Mouse (Mus musculus) forebrain, embryonic 11.5 days (tissue): Measurements from ENCODE around the gene Stxbp1. TPM values are rescaled to one million over a fixed set of nuclear protein-coding genes. Genes with fewer than 3 reads are reported as not detected.

Experiments used
- ATAC-seq: fragments of 200-750 bp; cut with Nextera tagmentation; replicated peaks from 2 replicates; pipeline ENCODE4 v1.8.0; 2017; ENCODE audit warnings: moderate TSS enrichment; ENCODE audit not compliant: low FRiP score
- DNase-seq: peaks from one replicate; pipeline ENCODE4 v3.0.0-alpha.2; 2017; ENCODE audit warnings: low spot score
- H3K27ac ChIP-seq: fragments of 300-500 bp; sonication (generic); 2 replicates; pipeline ENCODE4 v1.5.1; 2014; ENCODE audit warnings: low read depth, low read length
- H3K27me3 ChIP-seq: fragments of 300-500 bp; sonication (generic); 2 replicates; pipeline ENCODE4 v1.6.1; 2014; ENCODE audit warnings: mild to moderate bottlenecking, low read length, mixed read lengths; ENCODE audit not compliant: control insufficient read depth, insufficient read depth
- H3K36me3 ChIP-seq: fragments of 300-500 bp; sonication (generic); 2 replicates; pipeline ENCODE4 v1.6.1; 2014; ENCODE audit warnings: mild to moderate bottlenecking, low read length, moderate library complexity, mixed read lengths; ENCODE audit not compliant: control insufficient read depth, insufficient read depth
- H3K4me1 ChIP-seq: fragments of 300-500 bp; sonication (generic); replicated peaks from 2 replicates; pipeline ENCODE4 v1.6.1; 2014; ENCODE audit warnings: low read length, mixed read lengths; ENCODE audit not compliant: control insufficient read depth, insufficient read depth
- H3K4me2 ChIP-seq: fragments of 300-500 bp; sonication (generic); 2 replicates; pipeline ENCODE4 v1.6.1; 2014; ENCODE audit warnings: low read depth, mild to moderate bottlenecking, low read length, moderate library complexity, mixed read lengths; ENCODE audit not compliant: severe bottlenecking
- H3K4me3 ChIP-seq: fragments of 300-500 bp; sonication (generic); 2 replicates; pipeline ENCODE4 v1.5.1; 2014; ENCODE audit warnings: low read depth, low read length
- H3K9ac ChIP-seq: fragments of 300-500 bp; sonication (generic); 2 replicates; pipeline ENCODE4 v1.6.1; 2014; ENCODE audit warnings: low read length
- H3K9me3 ChIP-seq: fragments of 300-500 bp; sonication (generic); 2 replicates; pipeline ENCODE4 v1.6.1; 2016; ENCODE audit warnings: low read length, mixed read lengths; ENCODE audit not compliant: control insufficient read depth
- WGBS: fragments of 180-500 bp; shearing (Covaris S2); extraction: QIAGEN DNeasy Blood & Tissue Kit; methylation state at CpG from one replicate; pipeline ENCODE4 v1.1.7; 2014; 5-methylcytosine and 5-hydroxymethylcytosine counted together
- polyA plus RNA-seq: library from polyadenylated mRNA; unstranded; fragments of >200 nt; fragmentation: Nextera tagmentation; extraction: Ambion mirVana; gene quantifications from 2 replicates; pipeline ENCODE4 v1.2.1, GENCODE M21; 2014

Stxbp1 gene
- polyA plus RNA-seq, 1 experiment from 2014 or later = 44.0 TPM

GRCm38 (mm10) chr2:32744272-32744982, 102.6 kb downstream of the Stxbp1 start:
- no peaks in the 10 kb centered on the region; the same call in 1 of the 2 replicates for H3K36me3 ChIP-seq
- no peak overlapping the region for H3K4me2 ChIP-seq
- DNase-seq = no peak
- no peak overlapping the region for H3K27ac ChIP-seq
- H3K27me3 ChIP-seq = 0 out of 2 replicates have a peak, but pooled peaks cover 3% of the 10 kb centered on the region
- H3K4me1 ChIP-seq = peaks cover 4% of the 10 kb centered on the region; the same call in 1 of the 2 replicates
- no peak overlapping the region for H3K4me3 ChIP-seq
- no peak overlapping the region for H3K9ac ChIP-seq
- WGBS = 78% methylated on average over 15 of the region's 15 CpGs
- ATAC-seq = no peak
- H3K9me3 ChIP-seq = no peaks in the 10 kb centered on the region

DNA sequence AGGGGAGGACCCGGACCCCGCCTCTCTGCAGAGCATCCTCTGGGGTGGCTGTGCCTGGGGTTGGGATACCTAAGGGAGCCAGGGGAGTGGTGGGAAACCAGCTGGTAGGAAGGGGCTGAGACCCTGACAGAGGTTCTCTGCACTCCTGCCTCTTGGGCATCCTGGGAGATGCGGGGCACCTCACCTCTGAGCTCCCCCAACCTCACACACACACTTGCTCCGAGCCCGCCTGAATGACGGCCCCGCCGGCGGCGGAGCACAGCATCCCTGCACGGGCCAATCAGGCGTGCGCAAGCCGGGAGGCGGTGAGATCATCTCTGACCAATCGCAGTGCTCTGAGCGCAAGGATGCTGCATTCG, 104.9 kb downstream of the Stxbp1 start:
- Histone ChIP-seq H3K27ac (peak overlapping the region; percentile 70), H3K9ac (peak overlapping the region; percentile 76), H3K9me3 (no peaks in the 10 kb centered on the region), H3K4me1 (peaks cover 4% of the 10 kb centered on the region; the same call in 1 of the 2 replicates), H3K4me3 (peak overlapping the region; percentile 71), H3K36me3 (no peaks in the 10 kb centered on the region; the same call in 1 of the 2 replicates), H3K4me2 (peak overlapping the region; percentile 99), H3K27me3 (0 out of 2 replicates have a peak, but pooled peaks cover 3% of the 10 kb centered on the region)
- ATAC-seq (peak; percentile 88), DNase-seq (peak; percentile 89)
- 4% methylated on average over 18 of the region's 18 CpGs for WGBS

DNA sequence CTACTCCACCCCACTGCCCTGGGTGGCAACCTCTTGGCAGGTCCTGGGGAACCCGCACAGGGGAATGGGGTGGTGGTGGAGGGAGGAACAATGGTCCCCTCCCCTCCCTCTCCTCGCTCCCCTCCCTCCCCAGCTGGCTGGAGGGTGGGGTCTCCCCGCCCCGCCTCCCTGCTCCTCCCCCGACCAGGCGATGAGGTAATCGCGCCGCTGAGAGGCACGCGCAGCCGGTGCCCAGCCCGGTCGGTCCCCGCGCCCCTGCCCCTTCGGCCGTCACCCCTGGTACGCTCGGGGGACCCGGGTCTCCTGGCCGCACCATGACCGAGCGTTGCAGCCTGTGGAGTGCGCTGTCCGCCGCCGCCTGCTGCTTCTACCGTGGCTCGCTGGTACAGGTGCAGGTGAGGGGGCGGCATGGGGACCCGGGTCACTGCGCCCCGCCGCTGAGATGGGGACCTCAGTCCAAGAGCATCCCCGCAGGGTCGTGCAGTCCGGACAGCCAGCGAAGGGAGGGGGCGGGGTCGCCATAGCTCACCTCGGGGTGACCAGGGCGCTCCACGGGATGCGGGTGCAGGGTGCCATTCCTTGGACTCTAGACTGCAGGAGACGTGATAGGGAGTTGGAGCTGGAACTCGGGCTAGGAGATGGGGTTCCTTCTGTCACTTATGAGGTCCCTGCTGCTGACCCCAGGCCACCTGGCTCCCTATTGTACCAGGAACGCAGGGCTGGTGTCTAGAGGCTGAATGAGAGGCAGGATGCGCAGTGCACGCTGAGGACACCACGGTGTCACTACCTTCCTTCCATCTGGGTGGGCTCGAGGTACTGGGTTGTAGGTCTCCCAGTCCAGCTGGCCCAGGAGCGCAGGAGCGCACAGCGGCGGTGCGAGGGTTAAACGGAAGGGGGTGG, 105.5 kb downstream of the Stxbp1 start:
- 0 out of 2 replicates have a peak, but pooled peaks cover 3% of the 10 kb centered on the region for H3K27me3 ChIP-seq
- H3K36me3 ChIP-seq = no peaks in the 10 kb centered on the region
- H3K4me1 ChIP-seq = peaks cover 4% of the 10 kb centered on the region; the same call in 1 of the 2 replicates
- peak overlapping the region; percentile 76 for H3K9ac ChIP-seq
- H3K4me3 ChIP-seq = peak overlapping the region; percentile 71
- H3K4me2 ChIP-seq = peak overlapping the region; percentile 99
- 2% methylated on average over 51 of the region's 58 CpGs for WGBS
- peak overlapping the region; percentile 70 for H3K27ac ChIP-seq
- ATAC-seq = peak; percentile 70
- DNase-seq = peak; percentile 88
- H3K9me3 ChIP-seq = no peaks in the 10 kb centered on the region

- Histone ChIP-seq H3K9ac (peak within 1 kb of the TSS; percentile 76), H3K4me3 (peak within 1 kb of the TSS; percentile 71), H3K27me3 (0 out of 2 replicates have a peak, but pooled peaks cover 3% of the 10 kb centered on the region), H3K4me1 (peaks cover 4% of the 10 kb centered on the region; the same call in 1 of the 2 replicates), H3K36me3 (no peaks in the 10 kb centered on the region), H3K4me2 (peak within 1 kb of the TSS; percentile 99), H3K9me3 (no peaks in the 10 kb centered on the region), H3K27ac (peak within 1 kb of the TSS; percentile 70)
- DNase-seq = no peak
- ATAC-seq = no peak
- WGBS = 5% methylated on average over 11 of the region's 11 CpGs
Measured at GRCm38 (mm10) chr2:32740916-32741272, 106.2 kb downstream of the Stxbp1 start, which contains the start of gene 6330409D20Rik. 6330409D20Rik (minus strand) TSS chr2:32741016.

DNA sequence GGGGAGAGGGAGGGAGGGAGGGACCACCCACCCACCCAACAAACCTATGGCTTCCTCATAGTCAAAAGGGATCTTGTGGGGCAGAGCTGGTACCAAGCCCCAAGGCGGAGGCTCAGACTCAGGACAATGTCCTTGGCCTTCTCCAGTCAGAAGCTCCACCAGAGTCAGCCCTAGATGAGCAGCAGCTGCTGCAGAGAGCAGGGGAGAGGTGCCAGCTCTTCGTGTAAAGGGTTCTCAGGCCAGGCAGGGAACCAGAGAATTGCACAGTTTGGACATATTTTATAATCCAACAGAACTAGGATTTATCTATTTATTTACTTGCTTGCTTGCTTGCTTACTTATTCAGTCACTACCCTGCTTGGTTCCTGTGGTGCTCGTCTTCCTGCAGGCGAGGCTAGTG, 107.7 kb downstream of the Stxbp1 start:
- Histone ChIP-seq H3K4me2 (no peak overlapping the region), H3K9ac (no peak overlapping the region), H3K36me3 (no peaks in the 10 kb centered on the region), H3K27me3 (0 out of 2 replicates have a peak, but pooled peaks cover 3% of the 10 kb centered on the region), H3K27ac (no peak overlapping the region), H3K9me3 (no peaks in the 10 kb centered on the region), H3K4me3 (no peak overlapping the region), H3K4me1 (peaks cover 4% of the 10 kb centered on the region; the same call in 1 of the 2 replicates)
- ATAC-seq (no peak), DNase-seq (no peak)
- WGBS = 78% methylated on average over 4 of the region's 4 CpGs

Other genes with a start within 250 kb of the Stxbp1 start
- gene St6galnac6, start 247.5 kb downstream of the Stxbp1 start, polyA plus RNA-seq = 4.7 and 5.1 TPM in 2 replicates
- gene Ak1, start 225.5 kb downstream of the Stxbp1 start, polyA plus RNA-seq = 18.9 and 20.6 TPM in 2 replicates
- gene Eng, start 200.7 kb downstream of the Stxbp1 start, polyA plus RNA-seq = 25.5 and 25.9 TPM in 2 replicates
- 21.9 and 22.3 TPM in 2 replicates for gene Fpgs, start 143.1 kb downstream of the Stxbp1 start, polyA plus RNA-seq
- 79.2 and 95.7 TPM in 2 replicates for gene Cdk9, start 134.2 kb downstream of the Stxbp1 start, polyA plus RNA-seq
- 33.2 and 33.7 TPM in 2 replicates for gene Sh2d3c, start 126.2 kb downstream of the Stxbp1 start, polyA plus RNA-seq
- 2.1 and 2.3 TPM in 2 replicates for gene 6330409D20Rik, start 106.2 kb downstream of the Stxbp1 start, polyA plus RNA-seq
- 56.8 and 68.3 TPM in 2 replicates for gene Tor2a, start 90.0 kb downstream of the Stxbp1 start, polyA plus RNA-seq
- 0.80 and 0.84 TPM in 2 replicates for gene Ttc16, start 71.6 kb downstream of the Stxbp1 start, polyA plus RNA-seq
- gene Ptrh1, start 71.5 kb downstream of the Stxbp1 start, polyA plus RNA-seq = 3.3 and 4.6 TPM in 2 replicates
- gene Cfap157, start 62.8 kb downstream of the Stxbp1 start, polyA plus RNA-seq = 0.33 and 0.87 TPM in 2 replicates
- gene Fam129b, start 28.9 kb upstream of the Stxbp1 start, polyA plus RNA-seq = 13.8 and 15.4 TPM in 2 replicates
- 134 and 151 TPM in 2 replicates for gene Rpl12, start 114.3 kb upstream of the Stxbp1 start, polyA plus RNA-seq
- 10.7 and 13.0 TPM in 2 replicates for gene Lrsam1, start 114.4 kb upstream of the Stxbp1 start, polyA plus RNA-seq
- gene Slc2a8, start 134.8 kb upstream of the Stxbp1 start, polyA plus RNA-seq = 11.8 and 13.4 TPM in 2 replicates